Mouse (Mus musculus) embryonic facial prominence, embryonic 10.5 days (tissue): ENCODE measurements at regions not wholly inside any gene's neighbourhood (a gene's known extent, or its start where the extent isn't known, plus 50 kb on each side); places are given as distances from the start of the nearest gene placed in this dataset.
"Not testable (repeated sequence)": the region's sequence is repeated elsewhere in the genome, so short reads cannot be mapped to it uniquely, and the experiment has no call there.

Experiments
- DNase-seq: peaks from one replicate; pipeline ENCODE4 v3.0.0-alpha.2; 2017; ENCODE audit warnings: low spot score
- H3K27ac ChIP-seq: fragments of 300-500 bp; sonication (generic); replicated peaks from 2 replicates; pipeline ENCODE4 v1.5.1; 2016; ENCODE audit warnings: mild to moderate bottlenecking
- H3K27me3 ChIP-seq: fragments of 300-500 bp; sonication (generic); replicated peaks from 2 replicates; pipeline ENCODE4 v1.6.1; 2016; ENCODE audit warnings: low read depth, mild to moderate bottlenecking; ENCODE audit not compliant: poor library complexity, severe bottlenecking
- H3K36me3 ChIP-seq: fragments of 300-500 bp; sonication (generic); replicated peaks from 2 replicates; pipeline ENCODE4 v1.6.1; 2016; ENCODE audit warnings: mild to moderate bottlenecking, moderate library complexity
- H3K4me1 ChIP-seq: fragments of 300-500 bp; sonication (generic); 2 replicates; pipeline ENCODE4 v1.6.1; 2016
- H3K4me3 ChIP-seq: fragments of 300-500 bp; sonication (generic); 2 replicates; pipeline ENCODE4 v1.5.1; 2016; ENCODE audit warnings: mild to moderate bottlenecking, moderate library complexity
- H3K9me3 ChIP-seq: fragments of 300-500 bp; sonication (generic); 2 replicates; pipeline ENCODE4 v1.6.1; 2016; ENCODE audit warnings: mild to moderate bottlenecking
- WGBS: fragments of 180-500 bp; shearing (Covaris S2); methylation state at CpG from one replicate; pipeline ENCODE4 v1.1.7; 2016; 5-methylcytosine and 5-hydroxymethylcytosine counted together

- Histone ChIP-seq H3K4me3 (no peak overlapping the region), H3K36me3 (no peaks in the 10 kb centered on the region), H3K27me3 (peaks cover 51% of the 10 kb centered on the region), H3K27ac (no peak overlapping the region), H3K4me1 (peaks cover 9% of the 10 kb centered on the region), H3K9me3 (no peaks in the 10 kb centered on the region)
- WGBS = 75% methylated on average over 2 of the region's 2 CpGs
- no peak for DNase-seq
Observed at GRCm38 (mm10) chr14:33691690-33692089, 102.7 kb downstream of the Ptpn20 start.

GRCm38 (mm10) chr14:33694224-33694623 is 105.2 kb downstream of the Ptpn20 start:
- Histone ChIP-seq H3K4me3 (no peak overlapping the region), H3K36me3 (no peaks in the 10 kb centered on the region), H3K9me3 (no peaks in the 10 kb centered on the region), H3K27ac (no peak overlapping the region), H3K27me3 (peaks cover 44% of the 10 kb centered on the region), H3K4me1 (no peaks in the 10 kb centered on the region)
- WGBS = 64% methylated on average over 2 of the region's 2 CpGs
- DNase-seq = no peak

GRCm38 (mm10) chr14:33695362-33695982 is 106.5 kb downstream of the Ptpn20 start:
- Histone ChIP-seq H3K27ac (no peak overlapping the region), H3K4me3 (no peak overlapping the region), H3K9me3 (no peaks in the 10 kb centered on the region), H3K27me3 (peaks cover 37% of the 10 kb centered on the region), H3K36me3 (no peaks in the 10 kb centered on the region), H3K4me1 (no peaks in the 10 kb centered on the region)
- DNase-seq = peak; percentile 85
- 22% methylated on average over 8 of the region's 8 CpGs for WGBS

- no peak for DNase-seq
- WGBS = 77% methylated on average over 3 of the region's 3 CpGs
- Histone ChIP-seq H3K9me3 (no peaks in the 10 kb centered on the region), H3K27me3 (peaks cover 24% of the 10 kb centered on the region), H3K36me3 (no peaks in the 10 kb centered on the region), H3K4me3 (no peak overlapping the region), H3K4me1 (no peaks in the 10 kb centered on the region), H3K27ac (no peak overlapping the region)
Observed at GRCm38 (mm10) chr14:33696817-33697216, 107.8 kb downstream of the Ptpn20 start.

GRCm38 (mm10) chr14:33699777-33700438 is 110.9 kb downstream of the Ptpn20 start:
- no peaks in the 10 kb centered on the region for H3K9me3 ChIP-seq
- H3K4me3 ChIP-seq = no peak overlapping the region
- no peak overlapping the region for H3K27ac ChIP-seq
- H3K36me3 ChIP-seq = no peaks in the 10 kb centered on the region
- WGBS = 79% methylated on average over 13 of the region's 13 CpGs
- 0 out of 2 replicates have a peak, but pooled peaks cover 10% of the 10 kb centered on the region for H3K27me3 ChIP-seq
- H3K4me1 ChIP-seq = no peaks in the 10 kb centered on the region
- DNase-seq = no peak

- H3K27ac ChIP-seq = no peak overlapping the region
- DNase-seq = no peak
- no peaks in the 10 kb centered on the region for H3K36me3 ChIP-seq
- peaks cover 7% of the 10 kb centered on the region; the same call in 1 of the 2 replicates for H3K4me1 ChIP-seq
- H3K4me3 ChIP-seq = no peak overlapping the region
- 64% methylated on average over 6 of the region's 6 CpGs for WGBS
- H3K9me3 ChIP-seq = no peaks in the 10 kb centered on the region
- H3K27me3 ChIP-seq = no peaks in the 10 kb centered on the region
Observed at GRCm38 (mm10) chr14:33707661-33708297, 118.8 kb downstream of the Ptpn20 start.

GRCm38 (mm10) chr14:33708298-33708665 is 119.3 kb downstream of the Ptpn20 start:
- Histone ChIP-seq H3K9me3 (no peaks in the 10 kb centered on the region), H3K4me3 (no peak overlapping the region), H3K4me1 (peaks cover 7% of the 10 kb centered on the region; the same call in 1 of the 2 replicates), H3K27me3 (no peaks in the 10 kb centered on the region), H3K36me3 (no peaks in the 10 kb centered on the region), H3K27ac (no peak overlapping the region)
- 84% methylated on average over 4 of the region's 4 CpGs for WGBS
- no peak for DNase-seq

- Histone ChIP-seq H3K4me3 (no peak overlapping the region), H3K27ac (no peak overlapping the region), H3K27me3 (no peaks in the 10 kb centered on the region), H3K36me3 (no peaks in the 10 kb centered on the region), H3K4me1 (peaks cover 6% of the 10 kb centered on the region; the same call in 1 of the 2 replicates), H3K9me3 (no peaks in the 10 kb centered on the region)
- DNase-seq = no peak
- WGBS = 75% methylated on average over 1 of the region's 1 CpGs
Observed at GRCm38 (mm10) chr14:33712458-33712857, 123.5 kb downstream of the Ptpn20 start.

GRCm38 (mm10) chr14:33719651-33720050 is 130.6 kb downstream of the Ptpn20 start:
- no peak for DNase-seq
- H3K4me3 ChIP-seq = no peak overlapping the region
- no peaks in the 10 kb centered on the region for H3K36me3 ChIP-seq
- WGBS = 90% methylated on average over 6 of the region's 6 CpGs
- H3K4me1 ChIP-seq = 0 out of 2 replicates have a peak, but pooled peaks cover 2% of the 10 kb centered on the region
- no peaks in the 10 kb centered on the region for H3K27me3 ChIP-seq
- no peaks in the 10 kb centered on the region for H3K9me3 ChIP-seq
- H3K27ac ChIP-seq = no peak overlapping the region

- not testable (repeated sequence) for DNase-seq, H3K27me3 ChIP-seq, H3K27ac ChIP-seq, H3K9me3 ChIP-seq, H3K36me3 ChIP-seq, H3K4me3 ChIP-seq, H3K4me1 ChIP-seq
- WGBS = 87% methylated on average over 5 of the region's 5 CpGs
Observed at GRCm38 (mm10) chr14:33722379-33723145, 133.6 kb downstream of the Ptpn20 start.

- 90% methylated on average over 10 of the region's 10 CpGs for WGBS
- Histone ChIP-seq H3K36me3 (no peaks in the 10 kb centered on the region), H3K9me3 (no peaks in the 10 kb centered on the region), H3K4me3 (no peak overlapping the region), H3K4me1 (peaks cover 4% of the 10 kb centered on the region; the same call in 1 of the 2 replicates), H3K27me3 (no peaks in the 10 kb centered on the region), H3K27ac (no peak overlapping the region)
- no peak for DNase-seq
Observed at GRCm38 (mm10) chr14:33726500-33726899, 137.5 kb downstream of the Ptpn20 start.

GRCm38 (mm10) chr14:33729115-33729884 is 140.3 kb downstream of the Ptpn20 start:
- no peak overlapping the region for H3K27ac ChIP-seq
- no peak for DNase-seq
- H3K27me3 ChIP-seq = peaks cover 17% of the 10 kb centered on the region
- H3K4me1 ChIP-seq = peaks cover 4% of the 10 kb centered on the region; the same call in 1 of the 2 replicates
- no peaks in the 10 kb centered on the region for H3K9me3 ChIP-seq
- H3K36me3 ChIP-seq = no peaks in the 10 kb centered on the region
- WGBS = 79% methylated on average over 14 of the region's 14 CpGs
- no peak overlapping the region for H3K4me3 ChIP-seq
